Mouse (Mus musculus): ENCODE data around the gene Atg4c. TPM values are rescaled to one million over a fixed set of nuclear protein-coding genes. Genes with fewer than 3 reads are reported as not detected.

The Atg4c gene
- polyA plus RNA-seq, 1 experiment from 2014 or later, result 16.9 TPM

- H3K27me3 ChIP-seq, result no peaks in the 10 kb centered on the region
- no peaks in the 10 kb centered on the region for H3K9me3 ChIP-seq
- H3K4me2 ChIP-seq, result no peak overlapping the region
- H3K9ac ChIP-seq, result no peak overlapping the region
- ATAC-seq (ENCODE audit: insufficient number of reproducible peaks, insufficient read depth, low FRiP score, low TSS enrichment, low read depth), result no peak
- 0 out of 2 replicates have a peak, but pooled peaks cover 3% of the 10 kb centered on the region for H3K36me3 ChIP-seq
- H3K4me3 ChIP-seq, result no peak overlapping the region
- H3K4me1 ChIP-seq, result no peaks in the 10 kb centered on the region
- WGBS, result 59% methylated on average over 1 of the region's 1 CpGs
- no peak overlapping the region for H3K27ac ChIP-seq
Measured at GRCm38 (mm10) chr4:99192640-99193039, 1.1 kb upstream of the Atg4c start.

- Histone ChIP-seq H3K4me1 (no peaks in the 10 kb centered on the region), H3K9me3 (no peaks in the 10 kb centered on the region), H3K27ac (no peak overlapping the region), H3K4me2 (peak overlapping the region; percentile 73), H3K9ac (no peak overlapping the region), H3K27me3 (no peaks in the 10 kb centered on the region), H3K36me3 (0 out of 2 replicates have a peak, but pooled peaks cover 3% of the 10 kb centered on the region), H3K4me3 (peak overlapping the region; percentile 72)
- 44% methylated on average over 6 of the region's 6 CpGs for WGBS
- ATAC-seq (ENCODE audit: insufficient number of reproducible peaks, insufficient read depth, low FRiP score, low TSS enrichment, low read depth), result no peak
Measured at GRCm38 (mm10) chr4:99193214-99193613, 520 bp upstream of the Atg4c start.

- no peak for ATAC-seq (ENCODE audit: insufficient number of reproducible peaks, insufficient read depth, low FRiP score, low TSS enrichment, low read depth)
- Histone ChIP-seq H3K36me3 (0 out of 2 replicates have a peak, but pooled peaks cover 3% of the 10 kb centered on the region), H3K27me3 (no peaks in the 10 kb centered on the region), H3K9ac (peak overlapping the region; percentile 93), H3K4me2 (peak overlapping the region; percentile 73), H3K9me3 (no peaks in the 10 kb centered on the region), H3K4me3 (peak overlapping the region; percentile 72), H3K27ac (no peak overlapping the region), H3K4me1 (no peaks in the 10 kb centered on the region)
- 16% methylated on average over 5 of the region's 5 CpGs for WGBS
Measured at GRCm38 (mm10) chr4:99194826-99195225, 1.1 kb downstream of the Atg4c start.

- Histone ChIP-seq H3K36me3 (0 out of 2 replicates have a peak, but pooled peaks cover 3% of the 10 kb centered on the region), H3K27ac (no peak overlapping the region), H3K4me1 (no peaks in the 10 kb centered on the region), H3K4me3 (no peak overlapping the region), H3K27me3 (no peaks in the 10 kb centered on the region), H3K4me2 (no peak overlapping the region), H3K9ac (no peak overlapping the region), H3K9me3 (no peaks in the 10 kb centered on the region)
- ATAC-seq (ENCODE audit: insufficient number of reproducible peaks, insufficient read depth, low FRiP score, low TSS enrichment, low read depth), result no peak
Measured at GRCm38 (mm10) chr4:99198721-99199120, 5.0 kb downstream of the Atg4c start.

GRCm38 (mm10) chr4:99199757-99200251 lies 6.1 kb downstream of the Atg4c start:
- no peak for ATAC-seq (ENCODE audit: insufficient number of reproducible peaks, insufficient read depth, low FRiP score, low TSS enrichment, low read depth)
- Histone ChIP-seq H3K4me2 (no peak overlapping the region), H3K27me3 (no peaks in the 10 kb centered on the region), H3K27ac (no peak overlapping the region), H3K4me1 (no peaks in the 10 kb centered on the region), H3K36me3 (0 out of 2 replicates have a peak, but pooled peaks cover 3% of the 10 kb centered on the region), H3K9me3 (no peaks in the 10 kb centered on the region), H3K4me3 (no peak overlapping the region), H3K9ac (no peak overlapping the region)
- WGBS, result 75% methylated on average over 13 of the region's 13 CpGs

- Histone ChIP-seq H3K9me3 (no peaks in the 10 kb centered on the region), H3K36me3 (0 out of 2 replicates have a peak, but pooled peaks cover 3% of the 10 kb centered on the region), H3K9ac (no peak overlapping the region), H3K27ac (no peak overlapping the region), H3K4me2 (no peak overlapping the region), H3K27me3 (no peaks in the 10 kb centered on the region), H3K4me1 (no peaks in the 10 kb centered on the region), H3K4me3 (no peak overlapping the region)
- WGBS, result 94% methylated on average over 7 of the region's 7 CpGs
- ATAC-seq (ENCODE audit: insufficient number of reproducible peaks, insufficient read depth, low FRiP score, low TSS enrichment, low read depth), result no peak
Measured at GRCm38 (mm10) chr4:99200383-99201136, 6.8 kb downstream of the Atg4c start.

GRCm38 (mm10) chr4:99205773-99206172 lies 12.0 kb downstream of the Atg4c start:
- no peak overlapping the region for H3K9ac ChIP-seq
- no peak for ATAC-seq (ENCODE audit: insufficient number of reproducible peaks, insufficient read depth, low FRiP score, low TSS enrichment, low read depth)
- H3K27ac ChIP-seq, result no peak overlapping the region
- H3K36me3 ChIP-seq, result no peaks in the 10 kb centered on the region
- 93% methylated on average over 6 of the region's 6 CpGs for WGBS
- no peaks in the 10 kb centered on the region for H3K4me1 ChIP-seq
- H3K4me3 ChIP-seq, result no peak overlapping the region
- H3K4me2 ChIP-seq, result no peak overlapping the region
- no peaks in the 10 kb centered on the region for H3K9me3 ChIP-seq
- no peaks in the 10 kb centered on the region for H3K27me3 ChIP-seq

GRCm38 (mm10) chr4:99206356-99206755 lies 12.6 kb downstream of the Atg4c start:
- no peaks in the 10 kb centered on the region for H3K9me3 ChIP-seq
- 56% methylated on average over 3 of the region's 3 CpGs for WGBS
- no peak overlapping the region for H3K4me3 ChIP-seq

GRCm38 (mm10) chr4:99210087-99210486 lies 16.4 kb downstream of the Atg4c start:
- Histone ChIP-seq H3K27me3 (no peaks in the 10 kb centered on the region), H3K27ac (no peak overlapping the region), H3K9ac (no peak overlapping the region), H3K4me1 (no peaks in the 10 kb centered on the region), H3K4me3 (no peak overlapping the region), H3K9me3 (no peaks in the 10 kb centered on the region), H3K36me3 (0 out of 2 replicates have a peak, but pooled peaks cover 12% of the 10 kb centered on the region), H3K4me2 (no peak overlapping the region)
- no peak for ATAC-seq (ENCODE audit: insufficient number of reproducible peaks, insufficient read depth, low FRiP score, low TSS enrichment, low read depth)
- 83% methylated on average over 9 of the region's 9 CpGs for WGBS

More at GRCm38 (mm10) chr4:99206356-99206755, 12.6 kb downstream of the Atg4c start:
- no peak overlapping the region for H3K4me2 ChIP-seq
- H3K27ac ChIP-seq, result no peak overlapping the region
- H3K4me1 ChIP-seq, result no peaks in the 10 kb centered on the region
- H3K36me3 ChIP-seq, result no peaks in the 10 kb centered on the region
- no peaks in the 10 kb centered on the region for H3K27me3 ChIP-seq
- no peak for ATAC-seq (ENCODE audit: insufficient number of reproducible peaks, insufficient read depth, low FRiP score, low TSS enrichment, low read depth)
- no peak overlapping the region for H3K9ac ChIP-seq

GRCm38 (mm10) chr4:99211606-99212005 lies 17.9 kb downstream of the Atg4c start:
- Histone ChIP-seq H3K4me2 (no peak overlapping the region), H3K4me3 (no peak overlapping the region), H3K27me3 (no peaks in the 10 kb centered on the region), H3K36me3 (0 out of 2 replicates have a peak, but pooled peaks cover 13% of the 10 kb centered on the region), H3K9ac (no peak overlapping the region), H3K9me3 (no peaks in the 10 kb centered on the region), H3K27ac (no peak overlapping the region), H3K4me1 (no peaks in the 10 kb centered on the region)
- no peak for ATAC-seq (ENCODE audit: insufficient number of reproducible peaks, insufficient read depth, low FRiP score, low TSS enrichment, low read depth)
- WGBS, result 55% methylated on average over 8 of the region's 8 CpGs

GRCm38 (mm10) chr4:99213123-99213522 lies 19.4 kb downstream of the Atg4c start:
- no peaks in the 10 kb centered on the region for H3K9me3 ChIP-seq
- H3K36me3 ChIP-seq, result peaks cover 15% of the 10 kb centered on the region; the same call in 1 of the 2 replicates
- no peaks in the 10 kb centered on the region for H3K4me1 ChIP-seq
- WGBS, result 84% methylated on average over 4 of the region's 4 CpGs
- no peaks in the 10 kb centered on the region for H3K27me3 ChIP-seq
- no peak for ATAC-seq (ENCODE audit: insufficient number of reproducible peaks, insufficient read depth, low FRiP score, low TSS enrichment, low read depth)
- H3K4me3 ChIP-seq, result no peak overlapping the region
- H3K4me2 ChIP-seq, result no peak overlapping the region
- H3K9ac ChIP-seq, result no peak overlapping the region
- no peak overlapping the region for H3K27ac ChIP-seq

GRCm38 (mm10) chr4:99222221-99222620 lies 28.5 kb downstream of the Atg4c start:
- H3K36me3 ChIP-seq, result peaks cover 49% of the 10 kb centered on the region
- no peaks in the 10 kb centered on the region for H3K4me1 ChIP-seq
- H3K27ac ChIP-seq, result no peak overlapping the region
- no peaks in the 10 kb centered on the region for H3K27me3 ChIP-seq
- no peaks in the 10 kb centered on the region for H3K9me3 ChIP-seq
- H3K4me3 ChIP-seq, result no peak overlapping the region
- 80% methylated on average over 8 of the region's 8 CpGs for WGBS
- no peak overlapping the region for H3K4me2 ChIP-seq
- ATAC-seq (ENCODE audit: insufficient number of reproducible peaks, insufficient read depth, low FRiP score, low TSS enrichment, low read depth), result no peak
- H3K9ac ChIP-seq, result no peak overlapping the region
